Mouse (Mus musculus): ENCODE measurements at regions not wholly inside any gene's neighbourhood (a gene's known extent, or its start where the extent isn't known, plus 50 kb on each side); places are given as distances from the start of the nearest gene placed in this dataset.

GRCm38 (mm10) chr17:80891656-80892055 is 52.8 kb upstream of the Tmem178 start:
- DNase-seq (ENCODE audit: low spot score in 2 of 2): no peak

GRCm38 (mm10) chr17:80889095-80889494 is 55.3 kb upstream of the Tmem178 start:
- no peak for DNase-seq (ENCODE audit: low spot score in 2 of 2)

GRCm38 (mm10) chr17:80887749-80888119 is 56.7 kb upstream of the Tmem178 start:
- DNase-seq (ENCODE audit: low spot score in 2 of 2): no peak

DNA sequence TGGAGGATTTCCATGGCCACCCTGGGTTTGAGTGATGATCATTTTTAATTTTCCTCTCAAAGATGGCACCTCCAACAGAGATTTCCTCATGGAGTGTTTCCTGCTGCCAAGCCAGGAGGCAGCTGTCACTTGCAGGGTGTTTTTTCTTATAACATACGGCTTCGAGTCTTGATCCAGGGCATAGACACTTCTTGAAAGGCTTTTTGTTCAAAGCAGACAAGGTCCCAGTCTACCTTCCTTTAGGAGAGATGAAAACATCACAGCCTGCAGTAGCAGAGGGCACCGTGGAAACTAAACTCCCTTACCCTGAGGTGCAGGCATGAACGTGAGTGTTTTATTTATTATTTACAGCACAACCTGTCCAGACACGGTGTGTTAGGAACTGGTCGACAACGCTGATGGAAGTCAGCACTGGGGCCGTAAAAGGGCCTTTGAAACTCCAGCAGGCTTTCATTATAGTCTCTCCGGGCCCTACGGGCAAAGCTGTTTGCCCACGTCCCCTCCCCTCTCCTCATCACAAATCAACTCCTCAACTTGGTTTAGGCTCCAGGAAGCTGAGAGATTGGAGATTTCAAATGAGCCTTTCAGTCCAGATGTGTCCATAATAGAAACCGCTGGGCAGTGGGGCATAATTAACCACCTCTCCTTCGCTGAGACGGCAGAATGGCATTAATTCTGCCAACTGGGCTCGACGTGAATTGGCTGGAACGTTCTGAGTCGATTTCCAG is 57.2 kb upstream of the Tmem178 start:
- DNase-seq (ENCODE audit: low spot score in 2 of 2): no peak

DNA sequence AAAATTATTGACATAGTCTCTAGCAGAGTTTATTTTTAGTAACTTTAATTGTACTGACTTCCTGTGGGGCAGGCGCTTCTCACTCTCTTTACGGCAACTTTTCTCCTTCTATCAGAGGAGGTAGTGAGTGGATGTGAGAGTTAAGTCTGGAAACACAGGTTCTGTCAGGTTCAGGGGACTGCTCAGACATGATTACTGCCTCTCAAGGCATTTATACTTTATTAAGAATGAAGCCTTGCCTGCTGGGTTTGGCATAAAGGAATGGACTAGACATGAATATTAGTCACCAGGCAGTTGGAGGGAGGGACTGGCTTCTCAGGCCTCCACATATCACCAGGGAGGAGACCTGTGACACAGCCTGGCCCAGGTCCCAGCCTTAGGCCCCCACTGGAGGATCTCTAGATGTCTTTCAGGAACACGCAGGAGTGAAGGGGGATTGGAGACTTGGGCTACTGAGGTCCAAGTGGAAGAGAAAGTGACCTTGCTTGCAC is 58.2 kb upstream of the Tmem178 start:
- DNase-seq (ENCODE audit: low spot score in 2 of 2): no peak

- no peak for DNase-seq (ENCODE audit: low spot score in 2 of 2)
Observed at GRCm38 (mm10) chr17:80885706-80886105, 58.7 kb upstream of the Tmem178 start.

GRCm38 (mm10) chr17:80884886-80885285 is 59.5 kb upstream of the Tmem178 start:
- DNase-seq (ENCODE audit: low spot score in 2 of 2): no peak

DNA sequence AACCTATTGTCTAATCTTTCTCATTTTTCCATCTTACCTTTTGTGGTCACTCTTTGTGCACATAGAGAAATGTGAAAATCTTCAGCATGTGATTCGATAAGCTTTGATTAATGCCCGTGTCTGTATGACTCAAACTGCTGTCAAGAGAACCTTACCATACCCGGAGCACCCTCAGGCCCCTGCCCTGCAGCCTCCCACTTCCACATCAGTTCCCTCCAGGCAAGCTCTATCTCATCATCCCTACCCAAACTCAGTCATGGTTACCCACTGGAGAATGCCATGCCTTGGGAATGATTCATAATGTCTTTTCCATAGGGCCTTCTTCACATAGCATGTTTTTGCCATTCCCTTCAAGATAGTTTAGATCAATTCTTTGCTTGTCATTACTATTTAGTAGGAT is 62.0 kb upstream of the Tmem178 start:
- no peak for DNase-seq (ENCODE audit: low spot score in 2 of 2)

- no peak for DNase-seq (ENCODE audit: low spot score in 2 of 2)
Observed at GRCm38 (mm10) chr17:80880325-80880724, 64.1 kb upstream of the Tmem178 start.

- DNase-seq (ENCODE audit: low spot score in 2 of 2): no peak
Observed at GRCm38 (mm10) chr17:80875352-80876044, 68.9 kb upstream of the Tmem178 start.

GRCm38 (mm10) chr17:80870965-80871364 is 73.5 kb upstream of the Tmem178 start:
- DNase-seq (ENCODE audit: low spot score in 2 of 2): no peak

GRCm38 (mm10) chr17:80862338-80862737 is 82.1 kb upstream of the Tmem178 start:
- no peak for DNase-seq (ENCODE audit: low spot score in 2 of 2)

DNA sequence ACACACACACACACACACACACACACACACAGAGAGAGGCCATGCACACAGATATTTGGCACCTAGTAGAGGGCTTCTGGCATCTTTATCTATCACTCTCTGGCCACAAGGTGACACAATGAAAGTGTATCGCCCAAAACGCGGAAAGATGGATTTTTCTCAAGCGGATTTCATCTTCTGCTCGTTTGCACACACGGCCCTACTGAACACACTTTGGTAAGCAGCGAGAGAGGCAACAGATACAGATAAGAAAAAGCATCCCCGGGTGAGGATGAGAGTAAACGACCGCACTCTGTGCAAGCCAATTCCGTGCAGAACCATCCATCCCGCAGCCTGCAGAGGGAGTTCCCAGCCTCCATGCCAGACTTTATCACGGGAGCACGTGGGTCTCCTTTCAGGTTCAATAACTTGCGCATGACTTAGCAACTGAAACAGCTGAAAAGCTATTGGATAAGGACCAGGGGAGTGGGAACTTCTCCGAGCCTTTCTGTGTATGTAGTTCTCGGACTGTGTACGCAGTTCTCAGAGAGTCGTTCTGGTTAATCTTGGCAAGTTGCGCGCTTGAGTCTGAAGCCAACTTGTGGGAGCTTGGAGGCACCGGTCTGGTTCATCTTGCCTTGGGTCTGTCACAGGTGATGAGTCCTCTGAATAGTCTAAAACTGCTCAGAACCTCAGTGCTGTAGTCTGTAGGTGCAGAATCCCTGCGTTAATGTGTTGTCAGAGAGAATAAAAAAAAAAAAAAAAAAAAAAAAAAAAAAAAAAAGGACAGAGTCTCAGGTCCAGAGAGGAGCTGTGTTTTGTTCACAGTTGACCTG is 97.2 kb upstream of the Tmem178 start:
- DNase-seq (ENCODE audit: low spot score in 2 of 2): no peak

GRCm38 (mm10) chr17:80845349-80845748 is 99.1 kb upstream of the Tmem178 start:
- DNase-seq (ENCODE audit: low spot score in 2 of 2): peak in 1 of 2 experiments; percentile 18

- DNase-seq (ENCODE audit: low spot score in 2 of 2): no peak
Observed at GRCm38 (mm10) chr17:80841903-80842302, 102.5 kb upstream of the Tmem178 start.

DNA sequence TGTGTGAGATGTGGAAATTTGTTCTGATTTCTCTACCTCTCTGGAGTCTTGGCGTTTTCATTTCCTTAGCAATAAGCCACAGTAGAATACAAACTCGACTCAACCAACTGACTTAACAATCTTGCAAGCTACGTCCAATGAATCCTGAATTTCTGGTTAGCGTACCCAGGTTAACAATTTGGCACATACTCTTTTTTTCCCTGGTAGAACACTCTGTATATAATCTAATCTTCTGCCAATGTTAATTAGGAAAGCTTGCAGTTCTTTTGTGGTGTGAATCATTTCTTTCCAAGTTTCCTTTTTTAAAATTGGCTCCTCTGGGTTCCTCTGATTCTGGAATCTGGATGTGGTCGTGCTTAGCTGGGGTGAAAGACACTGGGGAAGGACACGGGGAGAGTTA is 103.5 kb upstream of the Tmem178 start:
- no peak for DNase-seq (ENCODE audit: low spot score in 2 of 2)

DNA sequence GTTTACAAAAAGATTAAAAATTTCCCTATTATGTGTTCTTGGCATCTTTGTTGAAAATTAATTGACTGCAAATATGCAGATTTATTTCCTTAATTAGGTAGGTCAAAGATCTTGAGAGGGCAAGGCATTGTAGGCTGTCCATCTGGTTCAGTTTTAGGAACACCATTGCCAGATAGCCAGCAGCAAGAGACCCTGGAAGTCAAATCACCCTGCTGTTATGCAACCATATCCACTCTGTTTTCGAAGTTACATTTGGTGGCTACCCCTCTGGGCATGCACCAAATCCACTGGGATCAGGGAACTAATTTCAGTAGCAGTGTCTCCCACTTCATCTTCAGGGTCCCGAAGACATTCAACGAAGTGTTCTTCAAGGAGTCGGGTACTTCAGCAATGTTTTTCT is 104.0 kb upstream of the Tmem178 start:
- DNase-seq (ENCODE audit: low spot score in 2 of 2): no peak

DNA sequence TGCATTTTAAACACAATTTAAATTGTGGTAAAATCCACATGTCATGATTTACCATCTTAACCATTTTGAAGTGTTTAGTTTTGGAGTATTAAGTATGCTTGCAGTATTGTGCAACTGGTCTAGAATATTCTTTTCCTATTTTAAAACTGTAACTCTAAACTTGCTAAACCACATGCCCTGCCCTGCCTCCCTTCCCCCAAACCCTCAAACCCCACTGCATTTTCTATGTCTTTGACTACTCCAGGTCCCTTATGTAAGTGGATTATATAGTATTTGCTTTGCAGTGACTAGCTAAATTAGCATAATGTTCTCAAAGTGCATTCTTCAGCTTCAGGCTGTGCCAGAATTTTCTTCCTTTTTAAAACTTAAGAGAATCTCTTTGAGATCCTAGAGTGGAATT is 106.4 kb upstream of the Map4k3 start:
- no peak for DNase-seq (ENCODE audit: low spot score in 2 of 2)

- no peak for DNase-seq (ENCODE audit: low spot score in 2 of 2)
Observed at GRCm38 (mm10) chr17:80834176-80834517, 105.9 kb upstream of the Map4k3 start.

- no peak for DNase-seq (ENCODE audit: low spot score in 2 of 2)
Observed at GRCm38 (mm10) chr17:80833355-80834175, 105.3 kb upstream of the Map4k3 start.

- DNase-seq (ENCODE audit: low spot score in 2 of 2): no peak
Observed at GRCm38 (mm10) chr17:80831686-80832085, 103.4 kb upstream of the Map4k3 start.

DNA sequence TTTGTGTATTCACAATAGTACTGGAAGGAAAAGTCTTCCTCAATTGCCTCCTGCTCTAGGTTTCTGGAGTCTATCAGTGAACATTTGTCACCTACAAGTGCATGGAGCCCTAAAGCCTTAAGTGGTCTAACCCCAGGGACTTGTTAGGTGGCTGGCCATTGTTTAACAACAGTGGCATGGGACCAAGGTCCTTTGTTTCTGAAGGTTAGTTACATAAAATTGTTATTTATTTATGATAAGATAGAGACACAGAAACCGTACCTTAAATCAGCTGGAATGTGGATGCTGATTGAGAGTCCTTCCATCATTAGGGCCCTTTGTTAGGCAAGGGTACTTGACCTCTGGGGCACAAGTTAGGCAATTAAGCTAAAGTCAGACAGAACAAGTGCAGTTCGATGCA is 99.6 kb upstream of the Map4k3 start:
- DNase-seq (ENCODE audit: low spot score in 2 of 2): no peak
